Mouse (Mus musculus) CD8-positive naive resting alpha-beta T cell, adult 57 days (primary cell): ENCODE results near the gene Gm10057. TPM values are rescaled to one million over a fixed set of nuclear protein-coding genes. Genes with fewer than 3 reads are reported as not detected.

ENCODE experiments used
- total RNA-seq: library from RNA; stranded (reverse); gene quantifications from one replicate; pipeline ENCODE4 v1.2.4, GENCODE M21; 2023

Gm10057 gene
- not detected for total RNA-seq

GRCm38 (mm10) chrX:154054939-154055338 lies at the start of gene Gm10057:
TSS of gene Gm10057 (minus strand) at chrX:154055039.

GRCm38 (mm10) chrX:154033727-154034126 lies 21.1 kb downstream of the Gm10057 start, which contains the start of gene 4921511M17Rik:
TSS of gene 4921511M17Rik (minus strand) at chrX:154033827.

GRCm38 (mm10) chrX:154012540-154012939 lies 42.3 kb downstream of the Gm10057 start, which contains the start of gene Samt1:
TSS of gene Samt1 (minus strand) at chrX:154012640.

Other genes starting within 250 kb of the Gm10057 start
- 3.7 TPM for gene Spin2c, start 222.8 kb downstream of the Gm10057 start, total RNA-seq
- gene Samt1, start 42.4 kb downstream of the Gm10057 start, total RNA-seq = not detected
- gene 4921511M17Rik, start 21.2 kb downstream of the Gm10057 start, total RNA-seq = not detected
- not detected for gene Gm15140, start 65.6 kb upstream of the Gm10057 start, total RNA-seq